Mouse (Mus musculus) small intestine, adult 2 months (tissue): ENCODE measurements around the gene Dnajb8. TPM values are rescaled to one million over a fixed set of nuclear protein-coding genes. Genes with fewer than 3 reads are reported as not detected.

Experiments used
- H3K27ac ChIP-seq: fragments of 200-500 bp; 2 replicates; pipeline ENCODE4 v1.5.1; 2012; ENCODE audit warnings: low read depth, low read length, control low read depth, inconsistent platforms; ENCODE audit not compliant: insufficient read depth
- H3K27me3 ChIP-seq: fragments of 200-500 bp; 2 replicates; pipeline ENCODE4 v1.6.1; 2012; ENCODE audit warnings: mild to moderate bottlenecking, moderate library complexity, low read length, inconsistent platforms; ENCODE audit not compliant: control insufficient read depth, insufficient read depth
- H3K36me3 ChIP-seq: fragments of 200-500 bp; 2 replicates; pipeline ENCODE4 v1.6.1; 2012; ENCODE audit warnings: mild to moderate bottlenecking, low read length, control low read depth, inconsistent platforms; ENCODE audit not compliant: control insufficient read depth, insufficient read depth
- H3K4me1 ChIP-seq: fragments of 200-500 bp; 2 replicates; pipeline ENCODE4 v1.6.1; 2012; ENCODE audit warnings: low read length, inconsistent platforms, mixed read lengths; ENCODE audit not compliant: control insufficient read depth, insufficient read depth, insufficient read length
- H3K4me3 ChIP-seq: fragments of 200-500 bp; 2 replicates; pipeline ENCODE4 v1.5.1; 2012; ENCODE audit warnings: low read depth, mild to moderate bottlenecking, control low read depth, inconsistent platforms, low read length, moderate library complexity
- CTCF ChIP-seq: fragments of 200-500 bp; IDR thresholded peaks from 2 replicates; pipeline ENCODE4 v1.5.1; 2012; ENCODE audit warnings: low read depth, mild to moderate bottlenecking, control low read depth, inconsistent platforms, low read length, moderate library complexity, mixed read lengths; ENCODE audit not compliant: insufficient replicate concordance, insufficient read length; ENCODE audit errors: extremely low read depth
- POLR2A ChIP-seq: fragments of 200-500 bp; IDR thresholded peaks from 2 replicates; pipeline ENCODE4 v1.6.1; 2012; ENCODE audit warnings: low read depth, mild to moderate bottlenecking, control low read depth, inconsistent platforms, low read length, moderate library complexity
- WGBS: fragments of 180-500 bp; shearing (Covaris S2); methylation state at CpG from one replicate; pipeline ENCODE4 v1.1.7; 2018; 5-methylcytosine and 5-hydroxymethylcytosine counted together
- polyA plus RNA-seq: library from polyadenylated mRNA; depleted of rRNA; stranded (reverse); fragments of >200 nt; gene quantifications from 2 replicates; pipeline ENCODE4 v1.2.3, GENCODE M21; 2012

Dnajb8 gene
- polyA plus RNA-seq, 1 experiment = not detected

DNA sequence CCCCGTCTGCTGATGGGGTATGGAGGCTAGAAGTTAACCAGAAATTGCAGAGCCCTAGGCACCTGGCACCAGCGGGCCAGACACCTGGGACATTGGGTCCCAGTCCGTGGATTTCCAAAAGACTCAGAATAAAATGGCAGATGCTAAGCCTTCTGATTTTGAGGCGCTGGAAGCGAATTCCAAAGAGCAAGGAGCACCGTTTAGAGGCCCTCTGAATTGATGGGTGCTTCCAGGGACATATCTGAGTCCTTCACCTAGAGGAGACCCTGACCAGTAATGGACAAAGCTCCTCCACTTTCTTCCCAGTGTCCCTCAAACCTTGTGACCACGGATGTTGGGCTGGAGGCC, 27.1 kb upstream of the Dnajb8 start:
- Histone ChIP-seq H3K36me3 (no peaks in the 10 kb centered on the region), H3K27me3 (peaks cover 90% of the 10 kb centered on the region), H3K4me1 (peaks cover 16% of the 10 kb centered on the region), H3K27ac (no peak overlapping the region), H3K4me3 (no peak overlapping the region)
- TF ChIP-seq CTCF (no peak), POLR2A (no peak)
- 26% methylated on average over 7 of the region's 7 CpGs for WGBS

DNA sequence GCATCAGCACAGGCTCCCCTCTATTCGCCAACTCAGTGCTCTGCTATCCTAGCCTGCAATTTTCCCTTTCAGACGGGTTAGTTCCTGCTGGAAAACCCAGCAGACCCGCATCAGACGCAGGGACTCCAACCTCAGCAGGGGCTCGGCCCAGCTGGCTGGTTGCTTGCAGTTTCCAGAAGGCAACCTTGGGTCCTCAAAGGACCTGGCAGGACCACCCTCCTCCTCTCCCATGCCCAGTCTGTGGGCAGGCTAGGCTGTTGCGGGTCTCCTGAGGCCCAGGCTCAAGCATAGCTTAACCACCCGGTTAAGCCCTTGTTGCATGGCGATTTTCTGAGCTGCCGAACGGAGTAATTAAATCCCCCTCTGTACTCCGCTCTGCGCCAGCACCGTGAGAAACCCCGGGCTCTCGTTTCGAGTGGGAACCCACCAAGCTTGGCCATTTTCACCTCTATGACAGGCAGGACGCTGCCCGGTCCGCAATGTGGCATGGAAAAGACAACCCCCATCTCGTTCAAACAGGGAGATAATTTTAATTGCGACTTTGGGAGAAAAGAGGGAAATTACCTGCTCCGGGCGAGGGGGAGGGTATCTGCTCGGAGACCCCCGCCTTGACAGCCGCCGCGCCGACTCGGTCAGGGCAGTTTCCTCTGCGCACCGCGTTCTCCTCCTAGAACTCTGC, 25.9 kb upstream of the Dnajb8 start:
- TF ChIP-seq POLR2A (no peak), CTCF (no peak)
- Histone ChIP-seq H3K4me3 (peak overlapping the region; percentile 44; the same call in 1 of the 2 replicates), H3K36me3 (no peaks in the 10 kb centered on the region), H3K27ac (no peak overlapping the region), H3K4me1 (peaks cover 12% of the 10 kb centered on the region), H3K27me3 (peaks cover 90% of the 10 kb centered on the region)
- WGBS = 13% methylated on average over 33 of the region's 33 CpGs

DNA sequence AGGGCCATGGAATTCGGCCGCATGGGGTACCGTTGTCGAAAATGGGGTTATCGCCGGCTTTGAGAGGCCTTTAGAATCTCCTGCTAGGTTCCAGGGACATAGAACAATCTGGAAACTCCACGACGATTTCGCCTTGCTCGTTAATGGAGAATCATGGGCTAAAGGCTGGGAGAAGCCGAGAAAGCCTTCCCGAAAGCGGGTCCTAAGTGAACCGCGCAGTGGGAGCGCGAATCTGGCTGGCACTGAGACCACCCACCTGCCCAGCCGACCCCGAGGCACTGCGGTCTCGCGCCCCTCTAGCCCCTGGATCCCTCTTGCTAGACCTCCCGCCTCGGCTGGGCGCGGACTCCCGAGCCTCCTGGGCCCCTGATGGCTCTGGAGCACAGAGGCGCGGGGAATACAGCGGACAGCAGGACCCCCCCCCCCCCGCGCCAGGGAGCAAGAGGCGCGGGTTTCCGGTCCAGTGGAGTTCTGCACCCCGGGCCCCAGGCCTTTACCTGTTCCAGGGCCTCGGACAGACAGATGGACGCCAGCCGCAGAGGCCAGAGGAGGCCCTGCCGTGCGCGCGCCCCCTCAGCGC, 25.2 kb upstream of the Dnajb8 start:
- peaks cover 89% of the 10 kb centered on the region for H3K27me3 ChIP-seq
- no peak for TF ChIP-seq CTCF
- TF ChIP-seq POLR2A = no peak

DNA sequence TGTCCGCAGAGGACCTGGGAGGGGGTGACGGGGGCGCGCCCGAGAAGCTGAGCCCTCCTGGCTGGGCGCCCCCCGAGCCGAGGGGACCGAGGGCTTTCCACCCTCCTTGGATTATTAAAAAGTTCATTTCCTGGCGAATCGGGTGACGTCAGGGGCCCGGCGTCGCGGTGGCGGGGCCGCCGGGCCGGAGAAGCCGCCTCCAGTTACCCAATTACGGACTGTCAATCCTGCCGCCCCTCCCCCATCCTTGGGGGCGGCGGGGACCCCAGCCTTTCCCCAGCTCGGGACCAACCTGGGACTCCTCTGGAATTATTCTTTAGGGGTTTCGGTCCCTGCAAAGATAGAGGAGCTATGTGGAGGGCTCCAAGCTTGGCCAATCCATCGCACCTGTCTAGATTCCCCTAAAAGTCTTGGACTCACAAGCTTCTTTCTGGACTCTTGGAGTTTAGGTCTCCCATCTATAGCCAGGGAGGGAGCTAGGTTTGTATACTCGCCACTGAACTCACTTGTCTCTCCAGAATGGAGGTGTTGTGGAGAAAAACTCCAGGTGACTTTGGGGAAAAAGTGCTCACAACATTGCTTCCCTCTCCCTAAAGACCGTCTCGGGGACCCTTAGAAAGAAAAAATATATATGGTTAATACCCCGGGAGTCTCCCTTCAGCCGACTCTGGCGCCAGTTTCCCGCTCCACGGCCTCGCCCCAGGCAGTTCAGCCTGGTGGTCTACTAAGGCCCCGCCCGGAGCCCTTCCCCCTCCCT, 24.6 kb upstream of the Dnajb8 start:
- H3K4me1 ChIP-seq = peaks cover 12% of the 10 kb centered on the region
- TF ChIP-seq POLR2A (no peak), CTCF (no peak)
- no peak overlapping the region for H3K27ac ChIP-seq
- peak overlapping the region; percentile 56 for H3K4me3 ChIP-seq
- H3K27me3 ChIP-seq = peaks cover 94% of the 10 kb centered on the region
- no peaks in the 10 kb centered on the region for H3K36me3 ChIP-seq
- WGBS = 2% methylated on average over 39 of the region's 39 CpGs

More for the DNA sequence above, 25.2 kb upstream of the Dnajb8 start:
- H3K4me3 ChIP-seq = peak overlapping the region; percentile 44
- H3K27ac ChIP-seq = no peak overlapping the region
- H3K36me3 ChIP-seq = no peaks in the 10 kb centered on the region
- WGBS = 4% methylated on average over 44 of the region's 44 CpGs
- peaks cover 12% of the 10 kb centered on the region for H3K4me1 ChIP-seq

DNA sequence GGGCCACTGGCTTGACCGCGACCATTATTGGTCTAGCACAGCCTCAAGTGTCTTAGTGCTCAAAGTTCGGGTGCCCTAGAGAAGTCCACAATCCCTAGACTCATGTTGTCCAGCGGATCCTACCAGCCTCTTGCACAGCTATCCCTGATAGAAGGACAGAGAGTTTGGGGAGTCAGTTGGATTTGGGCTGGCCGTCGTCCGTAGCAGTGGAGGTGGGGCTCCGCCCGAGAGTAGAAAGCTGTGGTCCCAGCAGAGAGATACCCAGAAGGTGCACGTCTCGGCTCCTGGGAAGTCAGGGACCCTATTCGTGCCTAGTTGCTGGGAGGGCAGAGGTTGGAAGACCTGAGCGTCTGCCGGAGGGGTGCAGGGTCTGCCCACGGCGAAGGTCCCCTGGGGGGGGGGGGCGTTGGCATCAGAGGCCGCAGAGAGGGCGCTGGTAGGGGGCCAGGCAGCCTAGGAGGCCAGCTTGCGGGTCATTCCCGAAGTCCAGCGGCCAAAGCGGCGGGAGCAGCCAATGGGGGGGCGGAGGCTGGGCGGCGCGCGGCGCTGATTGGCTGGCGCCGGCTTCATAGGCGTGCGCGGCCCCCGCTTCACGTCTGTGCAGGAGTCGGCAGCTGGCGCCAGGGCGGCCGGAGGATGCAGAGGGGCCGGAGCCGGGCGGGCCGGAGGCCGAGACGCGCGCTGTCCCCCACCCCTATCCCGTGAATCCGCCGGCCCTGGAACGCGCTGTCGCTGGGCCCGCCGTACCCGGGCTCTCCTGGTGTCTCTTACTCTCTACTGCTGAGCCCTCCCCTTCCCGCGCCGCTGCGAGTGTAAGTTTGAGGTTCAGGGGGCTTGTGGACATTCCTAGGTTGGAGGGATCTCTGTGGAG, 23.8 kb upstream of the Dnajb8 start:
- Histone ChIP-seq H3K4me1 (peaks cover 11% of the 10 kb centered on the region), H3K27me3 (peaks cover 98% of the 10 kb centered on the region), H3K4me3 (peak overlapping the region; percentile 56), H3K36me3 (no peaks in the 10 kb centered on the region), H3K27ac (no peak overlapping the region)
- TF ChIP-seq POLR2A (no peak), CTCF (no peak)
- WGBS = under 1% methylated on average over 62 of the region's 62 CpGs

DNA sequence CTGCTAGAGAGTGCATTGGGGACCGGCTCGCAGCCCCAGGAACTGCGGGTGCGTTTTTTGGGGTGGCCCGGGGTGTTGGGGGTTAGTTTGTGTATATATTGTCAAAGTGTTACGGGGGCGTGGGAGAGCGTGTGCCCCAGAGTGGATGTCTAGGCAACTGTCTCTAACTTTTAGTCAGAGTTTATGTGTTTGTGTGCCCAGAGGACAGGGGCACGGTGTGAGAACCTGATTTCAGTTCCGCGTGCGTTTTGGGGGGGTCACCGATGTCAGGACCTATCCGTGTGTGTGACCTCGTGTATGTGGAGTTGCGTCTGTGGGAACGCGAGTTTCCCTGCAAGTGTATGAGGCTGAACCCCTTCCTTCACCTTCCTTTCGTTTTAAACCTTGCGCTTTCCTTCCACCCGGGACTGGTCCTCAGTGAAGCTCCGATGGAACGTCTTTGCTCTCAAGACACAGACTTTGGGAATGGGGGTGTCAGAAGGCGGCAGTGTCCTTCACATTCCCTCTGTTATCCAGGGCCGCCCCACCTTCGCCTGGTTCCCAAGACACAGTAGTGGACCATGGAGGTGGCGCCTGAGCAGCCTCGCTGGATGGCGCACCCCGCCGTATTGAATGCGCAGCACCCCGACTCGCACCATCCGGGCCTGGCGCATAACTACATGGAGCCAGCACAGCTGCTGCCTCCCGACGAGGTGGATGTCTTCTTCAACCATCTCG, 22.9 kb upstream of the Dnajb8 start:
- TF ChIP-seq CTCF (no peak), POLR2A (no peak)
- 2% methylated on average over 39 of the region's 39 CpGs for WGBS
- no peaks in the 10 kb centered on the region for H3K36me3 ChIP-seq
- H3K27me3 ChIP-seq = peaks cover 98% of the 10 kb centered on the region
- H3K27ac ChIP-seq = no peak overlapping the region
- H3K4me1 ChIP-seq = peaks cover 4% of the 10 kb centered on the region
- H3K4me3 ChIP-seq = peak overlapping the region; percentile 56
